Mouse (Mus musculus): Measurements from ENCODE around the gene Slc12a8.

DNA sequence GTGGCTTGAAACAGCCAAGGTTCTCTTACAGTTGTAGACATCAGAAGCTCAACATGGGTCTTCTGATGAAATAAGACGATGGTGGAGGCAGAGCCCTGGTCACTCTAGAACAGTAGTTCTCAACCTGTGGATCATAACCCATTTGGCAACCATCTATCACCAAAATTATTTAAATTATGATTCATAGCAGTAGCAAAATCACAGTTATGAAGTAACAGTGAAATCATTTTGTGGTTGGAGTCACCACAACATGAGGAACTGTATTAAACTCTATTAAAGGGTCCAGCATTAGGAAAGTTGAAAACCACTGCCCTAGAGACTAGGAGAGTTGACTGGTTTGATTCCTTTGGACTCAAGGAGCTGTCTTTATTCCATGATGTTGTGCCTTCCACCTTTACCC, 151.9 kb downstream of the Slc12a8 start:
- TF ChIP-seq CTCF (IDR thresholded peaks at IDR 0.05; ENCODE audit: low read depth) (no peak), EP300 (IDR thresholded peaks at IDR 0.05; ENCODE audit: low read depth) (no peak)
